Mouse (Mus musculus): Measurements from ENCODE around the gene Eftud2. TPM values are rescaled to one million over a fixed set of nuclear protein-coding genes. Genes with fewer than 3 reads are reported as not detected.
A peak's percentile ranks its signal among the peaks of the same experiment; 100 is the strongest.

Eftud2 gene
- 39.0 and 45.5 TPM in 2 replicates for polyA plus RNA-seq (2015; fragmentation: Nextera tagmentation; extraction: Ambion mirVana)

DNA sequence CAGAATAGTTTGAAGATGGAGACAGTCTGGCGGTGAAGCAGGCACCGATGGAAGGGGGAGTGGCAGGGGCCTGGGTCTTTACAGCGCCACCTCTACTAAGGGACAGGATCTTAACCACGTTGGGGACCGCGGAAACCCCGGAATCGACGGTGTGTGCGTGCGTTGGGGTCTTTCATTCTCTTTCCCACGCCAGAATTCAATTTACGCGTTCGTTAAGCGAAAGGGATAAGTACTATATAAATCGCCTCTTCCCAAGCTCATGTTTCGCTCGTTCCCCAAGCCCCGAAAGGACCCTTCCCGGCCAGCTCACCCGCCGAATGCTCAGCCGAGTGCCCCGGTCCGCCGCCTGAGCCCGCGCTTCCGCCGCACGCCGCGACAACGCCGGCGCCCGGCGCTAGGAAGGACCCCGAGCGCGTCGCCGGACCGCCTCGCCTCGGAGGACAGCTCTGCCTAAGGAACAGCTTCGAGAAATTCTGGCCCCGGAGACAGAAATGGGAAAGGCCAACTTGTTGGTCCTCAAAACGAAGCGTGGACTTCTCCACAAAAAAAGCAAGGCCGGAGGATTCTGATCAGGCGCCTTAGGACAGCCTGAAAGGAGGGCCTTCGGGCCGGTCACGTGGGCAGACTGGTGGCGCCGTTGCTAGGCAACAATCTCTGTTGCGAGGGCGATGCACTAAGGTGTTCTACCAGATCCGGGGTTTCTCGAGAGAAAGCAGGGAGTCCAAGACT is at the start of gene Eftud2, which contains the start of gene Ccdc103:
TSS of gene Eftud2 (minus strand) at position 401 of the 729 bp plus-strand sequence.
TSS of gene Ccdc103 (plus strand) at position 620 of the 729 bp plus-strand sequence.
- DNase-seq = peak; percentile 94
- Histone ChIP-seq H3K9ac (replicated peaks) (peak within 1 kb of the TSS; percentile 88), H3K4me1 (ENCODE audit: insufficient read depth) (peaks cover 15% of the 10 kb centered on the region), H3K4me3 (ENCODE audit: low read depth, low read length) (peak within 1 kb of the TSS; percentile 87), H3K36me3 (replicated peaks; ENCODE audit: insufficient read depth, low read length) (peaks cover 18% of the 10 kb centered on the region), H3K27ac (ENCODE audit: low read depth) (peak within 1 kb of the TSS; percentile 77), H3K4me2 (ENCODE audit: low read depth, low read length) (peak within 1 kb of the TSS; percentile 86), H3K9me3 (ENCODE audit: low read length) (no peaks in the 10 kb centered on the region), H3K27me3 (ENCODE audit: insufficient read depth, low read length) (no peaks in the 10 kb centered on the region)
- under 1% methylated on average over 62 of the region's 62 CpGs for WGBS (ENCODE audit: insufficient replicate concordance)
- TF ChIP-seq EP300 (IDR thresholded peaks at IDR 0.05; ENCODE audit: low read depth) (peak; percentile 93), CTCF (IDR thresholded peaks at IDR 0.05; ENCODE audit: low read depth) (no peak)
- peak; percentile 96 for ATAC-seq

DNA sequence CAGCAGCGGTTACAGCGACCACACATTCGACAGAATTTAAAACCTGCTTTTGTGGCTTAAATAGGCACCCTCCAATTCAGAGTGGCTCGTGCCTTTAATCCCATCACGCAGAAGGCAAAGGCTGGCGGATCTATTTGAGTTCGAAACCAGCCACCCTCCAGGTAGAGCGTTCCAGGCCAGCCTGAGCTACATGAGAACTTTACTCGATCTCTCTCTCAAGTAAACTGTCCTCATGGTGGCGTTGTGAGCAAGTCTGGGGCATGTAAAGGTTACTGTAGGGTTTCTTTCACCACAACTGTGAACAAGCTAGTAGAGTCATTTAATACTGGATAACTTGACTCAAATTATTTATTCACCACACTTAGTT is 44.5 kb upstream of the Eftud2 start:
- Histone ChIP-seq H3K4me2 (ENCODE audit: low read depth, low read length) (peak overlapping the region; percentile 74), H3K27me3 (ENCODE audit: insufficient read depth, low read length) (no peaks in the 10 kb centered on the region), H3K9me3 (ENCODE audit: low read length) (no peaks in the 10 kb centered on the region), H3K27ac (ENCODE audit: low read depth) (peak overlapping the region; percentile 75), H3K4me1 (ENCODE audit: insufficient read depth) (peaks cover 10% of the 10 kb centered on the region; the same call in 1 of the 2 replicates), H3K36me3 (replicated peaks; ENCODE audit: insufficient read depth, low read length) (peaks cover 11% of the 10 kb centered on the region; the same call in 1 of the 2 replicates), H3K9ac (replicated peaks) (peak overlapping the region; percentile 76), H3K4me3 (ENCODE audit: low read depth, low read length) (peak overlapping the region; percentile 68)
- peak; percentile 65 for ATAC-seq
- no peak for DNase-seq
- no peak for TF ChIP-seq EP300 (IDR thresholded peaks at IDR 0.05; ENCODE audit: low read depth)
- TF ChIP-seq CTCF (IDR thresholded peaks at IDR 0.05; ENCODE audit: low read depth) = peak; percentile 52
- 2% methylated on average over 10 of the region's 10 CpGs for WGBS (ENCODE audit: insufficient replicate concordance)

DNA sequence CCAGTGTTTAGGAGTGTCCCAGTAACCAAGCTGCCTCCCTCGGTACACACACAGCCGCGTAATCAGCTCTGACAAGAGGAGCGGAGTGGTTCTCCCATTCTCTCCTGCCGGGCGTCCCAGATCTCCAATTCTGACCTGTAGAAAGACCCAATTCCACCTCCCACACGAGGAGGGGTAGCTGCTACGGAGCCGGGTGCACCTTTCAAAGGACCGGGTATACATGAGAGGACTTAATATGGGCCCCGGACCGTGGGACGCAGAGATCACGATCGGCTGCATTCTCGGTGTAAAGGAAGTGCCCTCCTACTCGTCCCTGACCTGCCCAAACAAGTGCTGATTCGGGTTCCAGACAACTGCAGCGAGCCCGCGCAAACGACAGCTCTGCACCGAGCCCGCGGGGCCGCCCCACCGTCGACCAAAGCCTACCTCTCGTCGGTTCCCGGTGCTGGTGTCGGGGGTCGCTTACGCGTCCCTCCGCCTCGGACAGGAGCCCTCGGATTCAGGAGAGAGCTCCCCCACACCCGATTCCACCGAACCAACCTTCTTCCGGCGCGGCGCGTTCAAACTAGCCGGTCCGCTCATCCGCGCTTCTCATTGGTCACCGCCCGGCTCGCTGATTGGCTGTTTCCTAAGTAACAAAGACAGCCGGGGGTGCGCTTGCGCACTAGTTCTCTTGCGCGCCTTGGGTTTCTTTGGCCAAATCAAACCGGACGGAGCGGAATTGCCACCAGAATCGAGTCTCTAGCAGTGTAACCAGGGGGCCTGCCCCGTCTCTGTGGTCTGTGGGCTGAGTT is 44.0 kb upstream of the Eftud2 start, which contains the start of gene Kif18b:
TSS of gene Kif18b (minus strand) at position 568 of the 794 bp plus-strand sequence.
- Histone ChIP-seq H3K9me3 (ENCODE audit: low read length) (no peaks in the 10 kb centered on the region), H3K36me3 (replicated peaks; ENCODE audit: insufficient read depth, low read length) (peaks cover 11% of the 10 kb centered on the region; the same call in 1 of the 2 replicates), H3K4me2 (ENCODE audit: low read depth, low read length) (peak within 1 kb of the TSS; percentile 74), H3K27ac (ENCODE audit: low read depth) (peak within 1 kb of the TSS; percentile 75), H3K9ac (replicated peaks) (peak within 1 kb of the TSS; percentile 76), H3K27me3 (ENCODE audit: insufficient read depth, low read length) (no peaks in the 10 kb centered on the region), H3K4me3 (ENCODE audit: low read depth, low read length) (peak within 1 kb of the TSS; percentile 68), H3K4me1 (ENCODE audit: insufficient read depth) (peaks cover 10% of the 10 kb centered on the region; the same call in 1 of the 2 replicates)
- no peak for TF ChIP-seq CTCF (IDR thresholded peaks at IDR 0.05; ENCODE audit: low read depth)
- no peak for TF ChIP-seq EP300 (IDR thresholded peaks at IDR 0.05; ENCODE audit: low read depth)
- ATAC-seq = peak; percentile 95
- DNase-seq = peak; percentile 96
- 1% methylated on average over 62 of the region's 62 CpGs for WGBS (ENCODE audit: insufficient replicate concordance)

DNA sequence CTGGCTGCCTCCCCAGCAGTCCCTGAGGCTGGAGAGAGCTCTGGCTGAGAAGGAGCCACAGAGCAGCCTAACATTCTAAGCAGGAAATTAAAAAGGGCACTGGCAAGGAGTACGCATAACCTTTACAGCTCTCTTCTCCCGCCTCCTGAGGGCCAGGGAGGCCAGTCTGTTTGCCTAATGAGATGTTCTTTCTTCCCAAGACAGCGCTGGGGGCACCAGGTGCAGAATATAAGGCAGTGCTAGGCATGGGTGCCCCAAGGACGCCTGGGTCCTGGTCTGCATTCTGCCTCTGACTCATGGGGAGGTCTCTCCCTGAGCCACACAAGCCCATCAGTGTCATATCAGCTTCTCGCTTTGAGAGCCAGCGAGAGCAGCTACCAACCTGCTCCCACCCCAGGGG is 40.7 kb upstream of the Eftud2 start:
- Histone ChIP-seq H3K27me3 (ENCODE audit: insufficient read depth, low read length) (no peaks in the 10 kb centered on the region), H3K27ac (ENCODE audit: low read depth) (no peak overlapping the region), H3K4me1 (ENCODE audit: insufficient read depth) (peaks cover 10% of the 10 kb centered on the region; the same call in 1 of the 2 replicates), H3K36me3 (replicated peaks; ENCODE audit: insufficient read depth, low read length) (peaks cover 19% of the 10 kb centered on the region), H3K9ac (replicated peaks) (no peak overlapping the region), H3K4me3 (ENCODE audit: low read depth, low read length) (no peak overlapping the region), H3K4me2 (ENCODE audit: low read depth, low read length) (no peak overlapping the region), H3K9me3 (ENCODE audit: low read length) (no peaks in the 10 kb centered on the region)
- ATAC-seq (no peak), DNase-seq (no peak)
- TF ChIP-seq EP300 (IDR thresholded peaks at IDR 0.05; ENCODE audit: low read depth) = no peak
- no peak for TF ChIP-seq CTCF (IDR thresholded peaks at IDR 0.05; ENCODE audit: low read depth)
- WGBS (ENCODE audit: insufficient replicate concordance) = 89% methylated on average over 6 of the region's 6 CpGs

DNA sequence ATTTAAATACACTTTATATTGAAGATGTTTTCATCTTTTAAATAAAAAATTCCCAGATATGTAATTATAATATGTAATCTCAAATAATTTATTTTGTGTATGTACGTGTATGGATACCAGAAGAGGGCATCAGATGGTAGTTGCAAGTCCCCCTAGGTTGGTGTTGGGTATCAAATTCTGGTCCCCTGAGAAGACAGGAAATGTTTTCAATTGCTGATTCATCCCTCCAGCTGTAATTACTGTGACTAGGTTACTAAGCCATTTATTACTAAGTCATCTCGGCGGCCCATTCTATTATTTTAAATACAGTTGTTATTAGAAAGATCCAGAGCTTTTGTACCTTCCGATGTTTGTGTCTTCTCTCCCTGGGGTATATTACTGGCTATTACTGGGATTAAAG is 37.3 kb upstream of the Eftud2 start:
- Histone ChIP-seq H3K4me3 (ENCODE audit: low read depth, low read length) (no peak overlapping the region), H3K4me1 (ENCODE audit: insufficient read depth) (peaks cover 9% of the 10 kb centered on the region; the same call in 1 of the 2 replicates), H3K9me3 (ENCODE audit: low read length) (no peaks in the 10 kb centered on the region), H3K9ac (replicated peaks) (no peak overlapping the region), H3K27ac (ENCODE audit: low read depth) (no peak overlapping the region), H3K27me3 (ENCODE audit: insufficient read depth, low read length) (no peaks in the 10 kb centered on the region), H3K36me3 (replicated peaks; ENCODE audit: insufficient read depth, low read length) (peaks cover 52% of the 10 kb centered on the region), H3K4me2 (ENCODE audit: low read depth, low read length) (no peak overlapping the region)
- TF ChIP-seq EP300 (IDR thresholded peaks at IDR 0.05; ENCODE audit: low read depth) = no peak
- TF ChIP-seq CTCF (IDR thresholded peaks at IDR 0.05; ENCODE audit: low read depth) = no peak
- 84% methylated on average over 4 of the region's 4 CpGs for WGBS (ENCODE audit: insufficient replicate concordance)
- ATAC-seq (no peak), DNase-seq (no peak)

DNA sequence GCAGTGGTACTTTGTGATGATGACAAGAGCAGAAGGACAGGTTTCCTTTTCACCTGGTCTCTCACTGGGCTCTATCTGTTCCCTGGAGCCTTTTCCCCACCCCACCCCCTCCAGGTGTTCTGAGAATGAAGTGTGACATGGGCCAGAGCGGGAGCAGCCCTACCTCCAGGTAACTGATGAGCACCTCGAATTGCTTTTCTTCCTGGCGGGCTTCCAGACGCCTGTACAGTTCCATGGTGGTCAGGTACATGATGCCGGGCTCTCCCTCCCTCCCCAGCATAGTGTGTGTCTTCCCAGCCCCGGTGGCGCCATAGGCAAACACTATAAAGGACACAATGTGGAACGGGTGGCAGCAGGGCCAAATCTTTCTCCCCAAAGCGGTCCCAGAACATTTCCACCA is 34.6 kb upstream of the Eftud2 start:
- no peak for DNase-seq
- no peak for ATAC-seq
- Histone ChIP-seq H3K9me3 (ENCODE audit: low read length) (no peaks in the 10 kb centered on the region), H3K27me3 (ENCODE audit: insufficient read depth, low read length) (no peaks in the 10 kb centered on the region), H3K27ac (ENCODE audit: low read depth) (no peak overlapping the region), H3K36me3 (replicated peaks; ENCODE audit: insufficient read depth, low read length) (peaks cover 66% of the 10 kb centered on the region), H3K4me3 (ENCODE audit: low read depth, low read length) (no peak overlapping the region), H3K9ac (replicated peaks) (no peak overlapping the region), H3K4me2 (ENCODE audit: low read depth, low read length) (no peak overlapping the region), H3K4me1 (ENCODE audit: insufficient read depth) (no peaks in the 10 kb centered on the region)
- 94% methylated on average over 8 of the region's 9 CpGs for WGBS (ENCODE audit: insufficient replicate concordance)
- TF ChIP-seq EP300 (IDR thresholded peaks at IDR 0.05; ENCODE audit: low read depth) = no peak
- no peak for TF ChIP-seq CTCF (IDR thresholded peaks at IDR 0.05; ENCODE audit: low read depth)
